Mouse (Mus musculus) midbrain, embryonic 15.5 days (tissue): Measurements from ENCODE around the gene Srpk1. TPM values are rescaled to one million over a fixed set of nuclear protein-coding genes. Genes with fewer than 3 reads are reported as not detected.
"Not testable (repeated sequence)": the region's sequence is repeated elsewhere in the genome, so short reads cannot be mapped to it uniquely, and the experiment has no call there.

Experiments used
- ATAC-seq: fragments of 200-750 bp; cut with Nextera tagmentation; replicated peaks from 2 replicates; pipeline ENCODE4 v1.8.0; 2017; ENCODE audit warnings: moderate TSS enrichment
- H3K27ac ChIP-seq: fragments of 300-500 bp; sonication (generic); 2 replicates; pipeline ENCODE4 v1.5.1; 2015; ENCODE audit warnings: mild to moderate bottlenecking, inconsistent platforms
- H3K27me3 ChIP-seq: fragments of 300-500 bp; sonication (generic); replicated peaks from 2 replicates; pipeline ENCODE4 v1.6.1; 2015; ENCODE audit warnings: inconsistent platforms
- H3K36me3 ChIP-seq: fragments of 300-500 bp; sonication (generic); replicated peaks from 2 replicates; pipeline ENCODE4 v1.6.1; 2015; ENCODE audit warnings: inconsistent platforms
- H3K4me1 ChIP-seq: fragments of 300-500 bp; sonication (generic); 2 replicates; pipeline ENCODE4 v1.6.1; 2015; ENCODE audit warnings: inconsistent platforms
- H3K4me2 ChIP-seq: fragments of 300-500 bp; sonication (generic); 2 replicates; pipeline ENCODE4 v1.6.1; 2015; ENCODE audit warnings: inconsistent platforms, mild to moderate bottlenecking, moderate library complexity
- H3K4me3 ChIP-seq: fragments of 300-500 bp; sonication (generic); 2 replicates; pipeline ENCODE4 v1.5.1; 2015; ENCODE audit warnings: mild to moderate bottlenecking, inconsistent platforms
- H3K9ac ChIP-seq: fragments of 300-500 bp; sonication (generic); 2 replicates; pipeline ENCODE4 v1.6.1; 2015; ENCODE audit warnings: mild to moderate bottlenecking, inconsistent platforms
- H3K9me3 ChIP-seq: fragments of 300-500 bp; sonication (generic); 2 replicates; pipeline ENCODE4 v1.6.1; 2016; ENCODE audit warnings: inconsistent platforms
- WGBS: fragments of 180-500 bp; shearing (Covaris S2); methylation state at CpG from one replicate; pipeline ENCODE4 v1.1.7; 2015; ENCODE audit warnings: mixed read lengths; 5-methylcytosine and 5-hydroxymethylcytosine counted together
- polyA plus RNA-seq: library from polyadenylated mRNA; unstranded; fragments of >200 nt; fragmentation: Nextera tagmentation; extraction: Ambion mirVana; gene quantifications from 2 replicates; pipeline ENCODE4 v1.2.1, GENCODE M21; 2015

Srpk1 gene
- polyA plus RNA-seq, 1 experiment from 2014 or later = 91.3 TPM

GRCm38 (mm10) chr17:28572521-28572920 lies 50.0 kb downstream of the Srpk1 start:
- WGBS = 81% methylated on average over 7 of the region's 7 CpGs

GRCm38 (mm10) chr17:28571868-28572267 lies 50.6 kb downstream of the Srpk1 start:
- Histone ChIP-seq H3K4me2 (no peak overlapping the region), H3K9me3 (no peaks in the 10 kb centered on the region), H3K27ac (no peak overlapping the region), H3K4me3 (no peak overlapping the region), H3K9ac (no peak overlapping the region), H3K36me3 (no peaks in the 10 kb centered on the region), H3K27me3 (no peaks in the 10 kb centered on the region), H3K4me1 (peaks cover 11% of the 10 kb centered on the region; the same call in 1 of the 2 replicates)
- no peak for ATAC-seq
- WGBS = 86% methylated on average over 3 of the region's 3 CpGs

More at GRCm38 (mm10) chr17:28572521-28572920, 50.0 kb downstream of the Srpk1 start:
- Histone ChIP-seq H3K9me3 (no peaks in the 10 kb centered on the region), H3K4me2 (no peak overlapping the region), H3K4me3 (no peak overlapping the region), H3K27ac (no peak overlapping the region), H3K4me1 (peaks cover 11% of the 10 kb centered on the region; the same call in 1 of the 2 replicates), H3K36me3 (no peaks in the 10 kb centered on the region), H3K27me3 (no peaks in the 10 kb centered on the region), H3K9ac (no peak overlapping the region)
- no peak for ATAC-seq

- Histone ChIP-seq H3K27me3 (no peaks in the 10 kb centered on the region), H3K4me2 (no peak overlapping the region), H3K36me3 (no peaks in the 10 kb centered on the region), H3K4me1 (no peaks in the 10 kb centered on the region), H3K4me3 (no peak overlapping the region), H3K27ac (no peak overlapping the region), H3K9me3 (no peaks in the 10 kb centered on the region), H3K9ac (no peak overlapping the region)
- WGBS = 22% methylated on average over 3 of the region's 3 CpGs
- no peak for ATAC-seq
These were observed 55.0 kb downstream of the Srpk1 start for GRCm38 (mm10) chr17:28567541-28567940.

GRCm38 (mm10) chr17:28565181-28565580 lies 57.3 kb downstream of the Srpk1 start:
- H3K4me1 ChIP-seq = no peaks in the 10 kb centered on the region
- H3K4me2 ChIP-seq = no peak overlapping the region
- no peak overlapping the region for H3K27ac ChIP-seq
- H3K27me3 ChIP-seq = no peaks in the 10 kb centered on the region
- no peaks in the 10 kb centered on the region for H3K9me3 ChIP-seq
- no peak overlapping the region for H3K4me3 ChIP-seq
- H3K36me3 ChIP-seq = no peaks in the 10 kb centered on the region
- no peak for ATAC-seq
- no peak overlapping the region for H3K9ac ChIP-seq

GRCm38 (mm10) chr17:28561613-28562012 lies 60.9 kb downstream of the Srpk1 start:
- Histone ChIP-seq H3K4me1 (no peaks in the 10 kb centered on the region), H3K9me3 (no peaks in the 10 kb centered on the region), H3K4me2 (no peak overlapping the region), H3K27ac (no peak overlapping the region), H3K36me3 (no peaks in the 10 kb centered on the region), H3K9ac (no peak overlapping the region), H3K27me3 (no peaks in the 10 kb centered on the region), H3K4me3 (no peak overlapping the region)
- WGBS = 61% methylated on average over 7 of the region's 7 CpGs
- ATAC-seq = no peak

GRCm38 (mm10) chr17:28560598-28560997 lies 61.9 kb downstream of the Srpk1 start, which contains the start of gene Clps:
TSS of gene Clps (minus strand) at chr17:28560766.
- Histone ChIP-seq H3K4me1 (no peaks in the 10 kb centered on the region), H3K9me3 (no peaks in the 10 kb centered on the region), H3K9ac (no peak within 1 kb of the TSS), H3K27me3 (no peaks in the 10 kb centered on the region), H3K4me3 (no peak within 1 kb of the TSS), H3K27ac (no peak within 1 kb of the TSS), H3K4me2 (no peak within 1 kb of the TSS), H3K36me3 (no peaks in the 10 kb centered on the region)
- WGBS = 88% methylated on average over 4 of the region's 4 CpGs
- no peak for ATAC-seq

GRCm38 (mm10) chr17:28557772-28558171 lies 64.7 kb downstream of the Srpk1 start:
- H3K27me3 ChIP-seq = no peaks in the 10 kb centered on the region
- no peaks in the 10 kb centered on the region for H3K9me3 ChIP-seq
- H3K4me2 ChIP-seq = no peak overlapping the region
- no peaks in the 10 kb centered on the region for H3K36me3 ChIP-seq
- no peak for ATAC-seq
- peaks cover 3% of the 10 kb centered on the region; the same call in 1 of the 2 replicates for H3K4me1 ChIP-seq
- 76% methylated on average over 6 of the region's 6 CpGs for WGBS
- no peak overlapping the region for H3K4me3 ChIP-seq
- no peak overlapping the region for H3K27ac ChIP-seq
- H3K9ac ChIP-seq = no peak overlapping the region

- H3K4me3 ChIP-seq = no peak overlapping the region
- no peaks in the 10 kb centered on the region for H3K36me3 ChIP-seq
- 57% methylated on average over 6 of the region's 6 CpGs for WGBS
- H3K9me3 ChIP-seq = no peaks in the 10 kb centered on the region
- H3K27me3 ChIP-seq = no peaks in the 10 kb centered on the region
- no peak overlapping the region for H3K9ac ChIP-seq
- peaks cover 3% of the 10 kb centered on the region; the same call in 1 of the 2 replicates for H3K4me1 ChIP-seq
- no peak for ATAC-seq
- H3K27ac ChIP-seq = no peak overlapping the region
- H3K4me2 ChIP-seq = no peak overlapping the region
These were observed 65.7 kb downstream of the Srpk1 start for GRCm38 (mm10) chr17:28556635-28557396.

GRCm38 (mm10) chr17:28554021-28554420 lies 68.5 kb downstream of the Srpk1 start:
- ATAC-seq, H3K9ac ChIP-seq, H3K4me1 ChIP-seq, H3K9me3 ChIP-seq, H3K4me3 ChIP-seq, H3K36me3 ChIP-seq, H3K4me2 ChIP-seq, H3K27me3 ChIP-seq, H3K27ac ChIP-seq: not testable (repeated sequence)
- WGBS = 95% methylated on average over 4 of the region's 4 CpGs

- Histone ChIP-seq H3K27ac (no peak overlapping the region), H3K4me2 (no peak overlapping the region), H3K9ac (no peak overlapping the region), H3K36me3 (no peaks in the 10 kb centered on the region), H3K4me3 (no peak overlapping the region), H3K27me3 (no peaks in the 10 kb centered on the region), H3K4me1 (peaks cover 3% of the 10 kb centered on the region; the same call in 1 of the 2 replicates), H3K9me3 (no peaks in the 10 kb centered on the region)
- ATAC-seq = no peak
- WGBS = 7% methylated on average over 14 of the region's 14 CpGs
These were observed 69.3 kb downstream of the Srpk1 start for GRCm38 (mm10) chr17:28553040-28553793.

- Histone ChIP-seq H3K9ac (no peak within 1 kb of the TSS), H3K4me2 (no peak within 1 kb of the TSS), H3K27me3 (no peaks in the 10 kb centered on the region), H3K4me3 (no peak within 1 kb of the TSS), H3K36me3 (no peaks in the 10 kb centered on the region), H3K27ac (no peak within 1 kb of the TSS), H3K9me3 (no peaks in the 10 kb centered on the region), H3K4me1 (peaks cover 3% of the 10 kb centered on the region; the same call in 1 of the 2 replicates)
- ATAC-seq = no peak
- 78% methylated on average over 14 of the region's 14 CpGs for WGBS
These were observed 73.4 kb downstream of the Srpk1 start, which contains the start of gene Clpsl2 for GRCm38 (mm10) chr17:28549111-28549510. TSS of gene Clpsl2 (plus strand) at chr17:28549411.

- WGBS = 77% methylated on average over 11 of the region's 11 CpGs
- Histone ChIP-seq H3K4me3 (no peak overlapping the region), H3K9me3 (no peaks in the 10 kb centered on the region), H3K36me3 (no peaks in the 10 kb centered on the region), H3K27ac (no peak overlapping the region), H3K27me3 (no peaks in the 10 kb centered on the region), H3K4me1 (peaks cover 3% of the 10 kb centered on the region; the same call in 1 of the 2 replicates), H3K9ac (no peak overlapping the region), H3K4me2 (no peak overlapping the region)
- ATAC-seq = no peak
These were observed 74.0 kb downstream of the Srpk1 start for GRCm38 (mm10) chr17:28548550-28548949.
